Mouse (Mus musculus) intestine, embryonic 15.5 days (tissue): Measurements from ENCODE around the gene Col4a1. TPM values are rescaled to one million over a fixed set of nuclear protein-coding genes. Genes with fewer than 3 reads are reported as not detected.

Experiments used
- ATAC-seq: fragments of 200-750 bp; cut with Nextera tagmentation; 2 replicates; pipeline ENCODE4 v1.8.0; 2017; ENCODE audit warnings: moderate TSS enrichment, moderate library complexity
- H3K27ac ChIP-seq: fragments of 300-500 bp; sonication (generic); 2 replicates; pipeline ENCODE4 v1.5.1; 2015; ENCODE audit warnings: mild to moderate bottlenecking, inconsistent platforms
- H3K27me3 ChIP-seq: fragments of 300-500 bp; sonication (generic); replicated peaks from 2 replicates; pipeline ENCODE4 v1.6.1; 2015; ENCODE audit warnings: inconsistent platforms
- H3K36me3 ChIP-seq: fragments of 300-500 bp; sonication (generic); 2 replicates; pipeline ENCODE4 v1.6.1; 2015; ENCODE audit warnings: inconsistent platforms
- H3K4me1 ChIP-seq: fragments of 300-500 bp; sonication (generic); replicated peaks from 2 replicates; pipeline ENCODE4 v1.6.1; 2015; ENCODE audit warnings: inconsistent platforms
- H3K4me2 ChIP-seq: fragments of 300-500 bp; sonication (generic); replicated peaks from 2 replicates; pipeline ENCODE4 v1.6.1; 2015; ENCODE audit warnings: mild to moderate bottlenecking, inconsistent platforms
- H3K4me3 ChIP-seq: fragments of 300-500 bp; sonication (generic); replicated peaks from 2 replicates; pipeline ENCODE4 v1.5.1; 2015; ENCODE audit warnings: inconsistent platforms
- H3K9ac ChIP-seq: fragments of 300-500 bp; sonication (generic); 2 replicates; pipeline ENCODE4 v1.6.1; 2015; ENCODE audit warnings: inconsistent platforms
- H3K9me3 ChIP-seq: fragments of 300-500 bp; sonication (generic); 2 replicates; pipeline ENCODE4 v1.6.1; 2016; ENCODE audit warnings: inconsistent platforms
- WGBS: fragments of 180-500 bp; shearing (Covaris S2); methylation state at CpG from one replicate; pipeline ENCODE4 v1.1.7; 2015; 5-methylcytosine and 5-hydroxymethylcytosine counted together
- polyA plus RNA-seq: library from polyadenylated mRNA; unstranded; fragments of >200 nt; fragmentation: Nextera tagmentation; extraction: Ambion mirVana; gene quantifications from 2 replicates; pipeline ENCODE4 v1.2.1, GENCODE M21; 2015

Gene Col4a1
- polyA plus RNA-seq, 1 experiment from 2014 or later = 161 TPM

- Histone ChIP-seq H3K27ac (no peak overlapping the region), H3K36me3 (no peaks in the 10 kb centered on the region), H3K9ac (no peak overlapping the region), H3K4me1 (peaks cover 6% of the 10 kb centered on the region; the same call in 1 of the 2 replicates), H3K27me3 (no peaks in the 10 kb centered on the region), H3K4me2 (no peak overlapping the region), H3K9me3 (no peaks in the 10 kb centered on the region), H3K4me3 (no peak overlapping the region)
- WGBS = 81% methylated on average over 6 of the region's 6 CpGs
- no peak for ATAC-seq
Observed at GRCm38 (mm10) chr8:11324801-11325395, 12.3 kb upstream of the Col4a1 start.

GRCm38 (mm10) chr8:11323681-11324080 lies 11.1 kb upstream of the Col4a1 start:
- Histone ChIP-seq H3K27me3 (no peaks in the 10 kb centered on the region), H3K27ac (no peak overlapping the region), H3K9me3 (no peaks in the 10 kb centered on the region), H3K36me3 (no peaks in the 10 kb centered on the region), H3K4me2 (no peak overlapping the region), H3K9ac (no peak overlapping the region), H3K4me1 (peaks cover 6% of the 10 kb centered on the region; the same call in 1 of the 2 replicates), H3K4me3 (no peak overlapping the region)
- 88% methylated on average over 1 of the region's 1 CpGs for whole genome bisulfite sequencing
- no peak for ATAC-seq

- WGBS = 85% methylated on average over 5 of the region's 5 CpGs
- Histone ChIP-seq H3K4me1 (peaks cover 5% of the 10 kb centered on the region; the same call in 1 of the 2 replicates), H3K4me3 (no peak overlapping the region), H3K27me3 (no peaks in the 10 kb centered on the region), H3K27ac (no peak overlapping the region), H3K9ac (no peak overlapping the region), H3K9me3 (no peaks in the 10 kb centered on the region), H3K36me3 (no peaks in the 10 kb centered on the region), H3K4me2 (no peak overlapping the region)
- ATAC-seq = no peak
Observed at GRCm38 (mm10) chr8:11322724-11323585, 10.3 kb upstream of the Col4a1 start.

- Histone ChIP-seq H3K4me2 (no peak overlapping the region), H3K36me3 (no peaks in the 10 kb centered on the region), H3K27me3 (no peaks in the 10 kb centered on the region), H3K9me3 (no peaks in the 10 kb centered on the region), H3K4me1 (peaks cover 3% of the 10 kb centered on the region; the same call in 1 of the 2 replicates), H3K27ac (no peak overlapping the region), H3K4me3 (no peak overlapping the region), H3K9ac (no peak overlapping the region)
- no peak for ATAC-seq
- WGBS = 78% methylated on average over 7 of the region's 7 CpGs
Observed at GRCm38 (mm10) chr8:11321841-11322240, 9.2 kb upstream of the Col4a1 start.

GRCm38 (mm10) chr8:11319405-11319804 lies 6.8 kb upstream of the Col4a1 start:
- Histone ChIP-seq H3K4me3 (no peak overlapping the region), H3K4me2 (no peak overlapping the region), H3K9ac (no peak overlapping the region), H3K36me3 (no peaks in the 10 kb centered on the region), H3K27ac (no peak overlapping the region), H3K9me3 (no peaks in the 10 kb centered on the region), H3K4me1 (peaks cover 7% of the 10 kb centered on the region; the same call in 1 of the 2 replicates), H3K27me3 (no peaks in the 10 kb centered on the region)
- 90% methylated on average over 11 of the region's 11 CpGs for WGBS
- ATAC-seq = no peak

- Histone ChIP-seq H3K9ac (no peak overlapping the region), H3K9me3 (no peaks in the 10 kb centered on the region), H3K4me3 (no peak overlapping the region), H3K27me3 (no peaks in the 10 kb centered on the region), H3K36me3 (no peaks in the 10 kb centered on the region), H3K4me2 (no peak overlapping the region), H3K27ac (no peak overlapping the region), H3K4me1 (peaks cover 21% of the 10 kb centered on the region)
- ATAC-seq = no peak
- 79% methylated on average over 6 of the region's 6 CpGs for WGBS
Observed at GRCm38 (mm10) chr8:11316118-11316517, 3.5 kb upstream of the Col4a1 start.

- H3K4me3 ChIP-seq = no peak overlapping the region; the same call in 1 of the 2 replicates
- ATAC-seq = no peak
- no peaks in the 10 kb centered on the region for H3K9me3 ChIP-seq
- WGBS = 81% methylated on average over 16 of the region's 16 CpGs
- no peaks in the 10 kb centered on the region for H3K36me3 ChIP-seq
- peak overlapping the region; percentile 91 for H3K4me2 ChIP-seq
- no peak overlapping the region for H3K27ac ChIP-seq
- no peaks in the 10 kb centered on the region for H3K27me3 ChIP-seq
- peaks cover 22% of the 10 kb centered on the region for H3K4me1 ChIP-seq
- no peak overlapping the region for H3K9ac ChIP-seq
Observed at GRCm38 (mm10) chr8:11315179-11315943, 2.7 kb upstream of the Col4a1 start.

GRCm38 (mm10) chr8:11314613-11315012 lies 2.0 kb upstream of the Col4a1 start:
- Histone ChIP-seq H3K4me1 (peaks cover 28% of the 10 kb centered on the region), H3K36me3 (no peaks in the 10 kb centered on the region), H3K9ac (0 out of 2 replicates have a peak overlapping the region, but pooled peaks have one; percentile 10), H3K9me3 (no peaks in the 10 kb centered on the region), H3K27ac (no peak overlapping the region), H3K4me2 (peak overlapping the region; percentile 91), H3K27me3 (no peaks in the 10 kb centered on the region), H3K4me3 (peak overlapping the region; percentile 17)
- ATAC-seq = no peak
- 88% methylated on average over 8 of the region's 8 CpGs for WGBS

GRCm38 (mm10) chr8:11313176-11314111 lies 818 bp upstream of the Col4a1 start:
- H3K4me1 ChIP-seq = peaks cover 35% of the 10 kb centered on the region
- H3K4me3 ChIP-seq = peak overlapping the region; percentile 72
- H3K9me3 ChIP-seq = no peaks in the 10 kb centered on the region
- peak overlapping the region; percentile 79 for H3K9ac ChIP-seq
- WGBS = 8% methylated on average over 45 of the region's 45 CpGs
- no peaks in the 10 kb centered on the region for H3K27me3 ChIP-seq
- no peaks in the 10 kb centered on the region for H3K36me3 ChIP-seq
- peak overlapping the region; percentile 91 for H3K4me2 ChIP-seq
- peak overlapping the region; percentile 70; the same call in 1 of the 2 replicates for H3K27ac ChIP-seq
- ATAC-seq = peak; percentile 43

GRCm38 (mm10) chr8:11311681-11312348 lies 811 bp downstream of the Col4a1 start:
- 4% methylated on average over 34 of the region's 34 CpGs for WGBS
- no peaks in the 10 kb centered on the region for H3K9me3 ChIP-seq
- peak; percentile 15; the same call in 1 of the 2 replicates for ATAC-seq
- H3K4me1 ChIP-seq = peaks cover 41% of the 10 kb centered on the region
- H3K4me3 ChIP-seq = peak overlapping the region; percentile 72
- peak overlapping the region; percentile 91 for H3K4me2 ChIP-seq
- peak overlapping the region; percentile 85 for H3K27ac ChIP-seq
- H3K36me3 ChIP-seq = no peaks in the 10 kb centered on the region
- peak overlapping the region; percentile 79 for H3K9ac ChIP-seq
- H3K27me3 ChIP-seq = no peaks in the 10 kb centered on the region

GRCm38 (mm10) chr8:11310049-11310448 lies 2.6 kb downstream of the Col4a1 start:
- H3K4me1 ChIP-seq = peaks cover 40% of the 10 kb centered on the region
- no peak overlapping the region for H3K27ac ChIP-seq
- WGBS = 71% methylated on average over 2 of the region's 2 CpGs
- H3K9me3 ChIP-seq = no peaks in the 10 kb centered on the region
- H3K36me3 ChIP-seq = no peaks in the 10 kb centered on the region
- peak overlapping the region; percentile 91 for H3K4me2 ChIP-seq
- no peaks in the 10 kb centered on the region for H3K27me3 ChIP-seq
- H3K4me3 ChIP-seq = no peak overlapping the region
- H3K9ac ChIP-seq = no peak overlapping the region
- ATAC-seq = no peak
